Mouse (Mus musculus) stomach, postnatal 0 days (tissue): ENCODE data around the gene Prkd2.

Source experiments
- CTCF ChIP-seq: IDR thresholded peaks from 2 replicates; pipeline ENCODE4 v1.5.1; 2016; ENCODE audit warnings: antibody characterized with exemption, low read depth, mild to moderate bottlenecking, moderate library complexity
- EP300 ChIP-seq: optimal IDR thresholded peaks from 2 replicates; pipeline ENCODE3; 2016; ENCODE audit warnings: antibody characterized with exemption

DNA sequence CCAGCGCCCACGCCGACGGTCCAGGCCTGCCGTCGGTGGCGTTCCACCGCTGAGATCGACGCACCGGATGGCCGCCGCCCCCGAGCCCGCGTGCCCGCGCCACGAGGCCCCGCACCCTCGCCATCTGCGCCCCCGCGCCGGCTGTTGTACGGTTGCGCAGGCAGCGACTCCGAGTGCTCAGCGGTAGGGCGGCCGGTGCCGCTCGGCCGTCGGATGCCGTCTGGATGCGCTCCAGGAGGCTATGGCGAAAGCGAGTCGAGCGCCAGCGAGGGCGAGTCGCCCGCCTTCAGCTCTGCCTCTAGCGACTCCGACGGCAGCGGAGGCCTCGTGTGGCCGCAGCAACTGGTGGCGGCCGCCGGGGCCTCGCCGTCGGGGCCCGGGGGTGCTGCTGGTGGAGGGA, 43.2 kb downstream of the Prkd2 start:
- TF ChIP-seq CTCF, result no peak
- TF ChIP-seq EP300, result no peak
